Mouse (Mus musculus) spleen, postnatal 4 days (tissue): ENCODE results near the gene Cdc42se2.

Source experiments
- DNase-seq, 2 experiments: peaks; one replicate each; pipeline ENCODE4 v3.0.0; 2022; ENCODE audit warnings: low spot score in 2 of 2

The Cdc42se2 gene

GRCm38 (mm10) chr11:54755148-54755664, 32.3 kb downstream of the Cdc42se2 start:
- DNase-seq, result no peak

- no peak for DNase-seq
These were observed 33.0 kb downstream of the Cdc42se2 start for GRCm38 (mm10) chr11:54754301-54755147.

GRCm38 (mm10) chr11:54751502-54751901, 36.0 kb downstream of the Cdc42se2 start:
- no peak for DNase-seq

GRCm38 (mm10) chr11:54748891-54749290, 38.6 kb downstream of the Cdc42se2 start:
- no peak for DNase-seq

GRCm38 (mm10) chr11:54744231-54744630, 43.2 kb downstream of the Cdc42se2 start:
- no peak for DNase-seq

- no peak for DNase-seq
These were observed 46.1 kb downstream of the Cdc42se2 start for GRCm38 (mm10) chr11:54741330-54741729.

- no peak for DNase-seq
These were observed 48.3 kb downstream of the Cdc42se2 start for GRCm38 (mm10) chr11:54739012-54739750.

GRCm38 (mm10) chr11:54736903-54737302, 50.6 kb downstream of the Cdc42se2 start:
- DNase-seq, result no peak

- DNase-seq, result no peak
These were observed 52.4 kb downstream of the Cdc42se2 start for GRCm38 (mm10) chr11:54735114-54735513.

- peak in 1 of 2 experiments; percentile 18 for DNase-seq
These were observed 53.9 kb downstream of the Cdc42se2 start for GRCm38 (mm10) chr11:54733546-54733945.

- no peak for DNase-seq
These were observed 56.1 kb downstream of the Cdc42se2 start for GRCm38 (mm10) chr11:54731367-54731766.

- no peak for DNase-seq
These were observed 56.5 kb downstream of the Cdc42se2 start for GRCm38 (mm10) chr11:54730931-54731330.

- no peak for DNase-seq
These were observed 58.2 kb downstream of the Cdc42se2 start for GRCm38 (mm10) chr11:54729311-54729710.

- no peak for DNase-seq
These were observed 59.1 kb downstream of the Cdc42se2 start for GRCm38 (mm10) chr11:54728371-54728770.

- DNase-seq, result peak in 1 of 2 experiments; percentile 43
These were observed 60.1 kb downstream of the Cdc42se2 start for GRCm38 (mm10) chr11:54727327-54727901.

- no peak for DNase-seq
These were observed 60.9 kb downstream of the Cdc42se2 start for GRCm38 (mm10) chr11:54726571-54727062.

GRCm38 (mm10) chr11:54724353-54725034, 63.0 kb downstream of the Cdc42se2 start:
- no peak for DNase-seq

GRCm38 (mm10) chr11:54722057-54722456, 65.4 kb downstream of the Cdc42se2 start:
- no peak for DNase-seq

- no peak for DNase-seq
These were observed 68.9 kb downstream of the Cdc42se2 start for GRCm38 (mm10) chr11:54718601-54719000.

- no peak for DNase-seq
These were observed 69.6 kb downstream of the Cdc42se2 start for GRCm38 (mm10) chr11:54717893-54718292.

- DNase-seq, result no peak
These were observed 74.6 kb downstream of the Cdc42se2 start for GRCm38 (mm10) chr11:54712849-54713248.
